Mouse (Mus musculus): ENCODE results near the gene Rpgrip1.

- no peak for TF ChIP-seq CTCF (IDR thresholded peaks at IDR 0.05; ENCODE audit: low read depth)
- TF ChIP-seq EP300 (optimal IDR thresholded peaks at IDR 0.05) = no peak
Observed at GRCm38 (mm10) chr14:52117241-52117640, 6.7 kb downstream of the Rpgrip1 start.
